Mouse (Mus musculus): ENCODE measurements around the gene Krtap11-1. TPM values are rescaled to one million over a fixed set of nuclear protein-coding genes. Genes with fewer than 3 reads are reported as not detected.

The Krtap11-1 gene
- polyA plus RNA-seq (2012; rRNA removed), result not detected in 2 replicates

GRCm38 (mm10) chr16:89571083-89571482 lies at the start of gene Krtap11-1:
Gene Krtap11-1 (minus strand): TSS chr16:89571183.

Other genes starting within 250 kb of the Krtap11-1 start
- gene Krtap21-1, start 167.3 kb downstream of the Krtap11-1 start, polyA plus RNA-seq (2012; rRNA removed), result not detected in 2 replicates
- gene Krtap6-2, start 151.1 kb downstream of the Krtap11-1 start, polyA plus RNA-seq (2012; rRNA removed), result not detected in 2 replicates
- gene Krtap8-1, start 83.2 kb downstream of the Krtap11-1 start, polyA plus RNA-seq (2012; rRNA removed), result not detected in 2 replicates
- not detected in 2 replicates for gene Krtap7-1, start 62.9 kb downstream of the Krtap11-1 start, polyA plus RNA-seq (2012; rRNA removed)